Mouse (Mus musculus) limb, embryonic 14.5 days (tissue): ENCODE results near the gene Hint1. TPM values are rescaled to one million over a fixed set of nuclear protein-coding genes. Genes with fewer than 3 reads are reported as not detected.

Experiments used
- ATAC-seq: fragments of 200-750 bp; cut with Nextera tagmentation; 2 replicates; pipeline ENCODE4 v1.8.0; 2017; ENCODE audit warnings: low read depth, moderate number of reproducible peaks, moderate TSS enrichment; ENCODE audit not compliant: low FRiP score
- DNase-seq: peaks from one replicate; pipeline ENCODE4 v3.0.0-alpha.2; 2015; ENCODE audit warnings: low spot score
- H3K27ac ChIP-seq: fragments of 300-500 bp; sonication (generic); replicated peaks from 2 replicates; pipeline ENCODE4 v1.5.1; 2014; ENCODE audit warnings: low read depth, mild to moderate bottlenecking, low read length, moderate library complexity, mixed read lengths
- H3K27me3 ChIP-seq: fragments of 300-500 bp; sonication (generic); 2 replicates; pipeline ENCODE4 v1.6.1; 2014; ENCODE audit warnings: low read length, mixed read lengths; ENCODE audit not compliant: control insufficient read depth, insufficient read depth
- H3K36me3 ChIP-seq: fragments of 300-500 bp; sonication (generic); 2 replicates; pipeline ENCODE4 v1.6.1; 2014; ENCODE audit warnings: mild to moderate bottlenecking, low read length, moderate library complexity, mixed read lengths; ENCODE audit not compliant: control insufficient read depth, insufficient read depth
- H3K4me1 ChIP-seq: fragments of 300-500 bp; sonication (generic); 2 replicates; pipeline ENCODE4 v1.6.1; 2014; ENCODE audit warnings: antibody characterized with exemption, low read length, mixed read lengths; ENCODE audit not compliant: control insufficient read depth, insufficient read depth
- H3K4me2 ChIP-seq: fragments of 300-500 bp; sonication (generic); replicated peaks from 2 replicates; pipeline ENCODE4 v1.6.1; 2014; ENCODE audit warnings: low read depth, mild to moderate bottlenecking, low read length, moderate library complexity; ENCODE audit not compliant: severe bottlenecking
- H3K4me3 ChIP-seq: fragments of 300-500 bp; sonication (generic); replicated peaks from 2 replicates; pipeline ENCODE4 v1.5.1; 2014; ENCODE audit warnings: low read length
- H3K9ac ChIP-seq: fragments of 300-500 bp; sonication (generic); 2 replicates; pipeline ENCODE4 v1.6.1; 2014; ENCODE audit warnings: mild to moderate bottlenecking, low read depth, low read length, moderate library complexity; ENCODE audit not compliant: severe bottlenecking
- H3K9me3 ChIP-seq: fragments of 300-500 bp; sonication (generic); 2 replicates; pipeline ENCODE4 v1.6.1; 2016; ENCODE audit warnings: low read length; ENCODE audit not compliant: control insufficient read depth
- POLR2A ChIP-seq: fragments of 200-500 bp; IDR thresholded peaks from 2 replicates; pipeline ENCODE4 v1.8.0; 2012; ENCODE audit warnings: inconsistent platforms, mild to moderate bottlenecking, moderate library complexity, borderline replicate concordance; ENCODE audit not compliant: insufficient read depth, insufficient read length; ENCODE audit errors: extremely low read depth
- WGBS: fragments of 180-500 bp; shearing (Covaris S2); extraction: QIAGEN DNeasy Blood & Tissue Kit; methylation state at CpG from one replicate; pipeline ENCODE4 v1.1.7; 2014; 5-methylcytosine and 5-hydroxymethylcytosine counted together
- polyA plus RNA-seq, 2 experiments: library from polyadenylated mRNA; depleted of rRNA in 1 of 2; stranded (reverse) in 1 of 2; unstranded in 1 of 2; fragments of >200 nt; fragmentation: Nextera tagmentation in 1 of 2; extraction: Ambion mirVana in 1 of 2; gene quantifications; 2 replicates each; pipeline versions ENCODE4 v1.2.1 to v1.2.3; 2012 to 2014

Hint1 gene
- polyA plus RNA-seq, 2 experiments, result 602 to 618 TPM

- Histone ChIP-seq H3K4me2 (no peak overlapping the region), H3K4me1 (no peaks in the 10 kb centered on the region), H3K9ac (no peak overlapping the region), H3K9me3 (no peaks in the 10 kb centered on the region), H3K27me3 (no peaks in the 10 kb centered on the region), H3K36me3 (peaks cover 88% of the 10 kb centered on the region), H3K27ac (no peak overlapping the region), H3K4me3 (no peak overlapping the region)
- no peak for TF ChIP-seq POLR2A
- no peak for DNase-seq
- 88% methylated on average over 4 of the region's 4 CpGs for WGBS
- no peak for ATAC-seq
Measured at GRCm38 (mm10) chr11:54918273-54918672, 52.1 kb downstream of the Hint1 start.

Other genes starting within 250 kb of the Hint1 start
- 51.7 and 65.4 TPM in 2 replicates for gene Cdc42se2, start 78.7 kb upstream of the Hint1 start, polyA plus RNA-seq (2012; rRNA removed)
- gene Cdc42se2, start 78.7 kb upstream of the Hint1 start, polyA plus RNA-seq (2014; fragmentation: Nextera tagmentation; extraction: Ambion mirVana), result 77.7 and 82.5 TPM in 2 replicates
- gene Lyrm7, start 5.5 kb upstream of the Hint1 start, polyA plus RNA-seq (2012; rRNA removed), result 3.8 and 8.2 TPM in 2 replicates
- 7.8 and 10.8 TPM in 2 replicates for gene Lyrm7, start 5.5 kb upstream of the Hint1 start, polyA plus RNA-seq (2014; fragmentation: Nextera tagmentation; extraction: Ambion mirVana)
- gene Gpx3, start 36.1 kb downstream of the Hint1 start, polyA plus RNA-seq (2012; rRNA removed), result 14.5 and 18.2 TPM in 2 replicates
- gene Gpx3, start 36.1 kb downstream of the Hint1 start, polyA plus RNA-seq (2014; fragmentation: Nextera tagmentation; extraction: Ambion mirVana), result 32.7 and 37.3 TPM in 2 replicates
- gene Tnip1, start 96.5 kb downstream of the Hint1 start, polyA plus RNA-seq (2012; rRNA removed), result 21.6 and 24.8 TPM in 2 replicates
- 20.0 and 20.6 TPM in 2 replicates for gene Tnip1, start 96.5 kb downstream of the Hint1 start, polyA plus RNA-seq (2014; fragmentation: Nextera tagmentation; extraction: Ambion mirVana)
- gene Anxa6, start 167.1 kb downstream of the Hint1 start, polyA plus RNA-seq (2012; rRNA removed), result 272 and 281 TPM in 2 replicates
- 390 and 395 TPM in 2 replicates for gene Anxa6, start 167.1 kb downstream of the Hint1 start, polyA plus RNA-seq (2014; fragmentation: Nextera tagmentation; extraction: Ambion mirVana)
- 1.2 and 1.6 TPM in 2 replicates for gene Ccdc69, start 211.7 kb downstream of the Hint1 start, polyA plus RNA-seq (2012; rRNA removed)
- gene Ccdc69, start 211.7 kb downstream of the Hint1 start, polyA plus RNA-seq (2014; fragmentation: Nextera tagmentation; extraction: Ambion mirVana), result 1.1 and 1.3 TPM in 2 replicates
- 12.2 and 14.6 TPM in 2 replicates for gene Gm2a, start 231.7 kb downstream of the Hint1 start, polyA plus RNA-seq (2012; rRNA removed)
- gene Gm2a, start 231.7 kb downstream of the Hint1 start, polyA plus RNA-seq (2014; fragmentation: Nextera tagmentation; extraction: Ambion mirVana), result 34.6 and 37.8 TPM in 2 replicates